Mouse (Mus musculus) R1 (cell line): ENCODE data around the gene Scrt2.

Experiments
- DNase-seq: peaks from one replicate; pipeline ENCODE4 v3.0.0-alpha.2; 2018; ENCODE audit warnings: low read depth, low spot score

The Scrt2 gene

DNA sequence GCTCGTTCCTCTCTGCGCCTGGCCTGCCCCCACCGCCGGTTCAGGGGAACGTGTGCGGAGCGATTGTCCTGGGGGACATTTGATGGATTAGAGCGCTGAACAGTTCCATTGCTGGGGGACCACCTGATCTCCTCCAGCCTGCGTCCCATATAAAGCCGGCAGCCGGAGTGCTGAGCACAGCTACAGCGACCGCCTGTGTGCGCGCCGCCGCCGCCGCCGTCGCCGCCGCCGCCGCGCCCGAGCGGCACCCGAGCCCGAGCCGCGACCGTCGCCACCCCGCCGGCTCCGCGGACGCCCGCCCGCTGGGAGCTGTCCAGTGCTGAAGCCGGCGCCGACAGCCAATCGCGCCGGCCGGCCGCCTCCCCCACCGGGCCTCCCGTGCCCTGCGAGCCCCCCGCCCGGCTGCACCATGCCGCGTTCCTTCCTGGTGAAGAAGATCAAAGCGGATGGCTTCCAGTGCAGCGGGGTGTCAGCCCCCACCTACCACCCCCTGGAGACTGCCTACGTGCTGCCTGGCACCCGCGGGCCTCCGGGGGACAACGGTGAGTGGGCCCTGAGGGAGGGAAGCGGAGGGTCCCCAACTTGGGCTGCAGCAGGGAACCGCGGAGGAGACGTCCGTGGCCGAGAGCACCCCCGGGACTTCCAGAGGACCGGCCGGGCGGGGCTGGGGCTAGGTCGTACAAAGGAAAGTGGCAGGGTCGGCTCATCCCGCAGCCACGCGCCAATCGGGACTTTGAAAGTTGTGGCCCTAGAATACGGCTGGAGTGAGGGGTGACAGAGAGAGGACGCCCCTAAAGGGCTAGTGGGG is 516 bp downstream of the Scrt2 start:
- DNase-seq: peak; percentile 46

DNA sequence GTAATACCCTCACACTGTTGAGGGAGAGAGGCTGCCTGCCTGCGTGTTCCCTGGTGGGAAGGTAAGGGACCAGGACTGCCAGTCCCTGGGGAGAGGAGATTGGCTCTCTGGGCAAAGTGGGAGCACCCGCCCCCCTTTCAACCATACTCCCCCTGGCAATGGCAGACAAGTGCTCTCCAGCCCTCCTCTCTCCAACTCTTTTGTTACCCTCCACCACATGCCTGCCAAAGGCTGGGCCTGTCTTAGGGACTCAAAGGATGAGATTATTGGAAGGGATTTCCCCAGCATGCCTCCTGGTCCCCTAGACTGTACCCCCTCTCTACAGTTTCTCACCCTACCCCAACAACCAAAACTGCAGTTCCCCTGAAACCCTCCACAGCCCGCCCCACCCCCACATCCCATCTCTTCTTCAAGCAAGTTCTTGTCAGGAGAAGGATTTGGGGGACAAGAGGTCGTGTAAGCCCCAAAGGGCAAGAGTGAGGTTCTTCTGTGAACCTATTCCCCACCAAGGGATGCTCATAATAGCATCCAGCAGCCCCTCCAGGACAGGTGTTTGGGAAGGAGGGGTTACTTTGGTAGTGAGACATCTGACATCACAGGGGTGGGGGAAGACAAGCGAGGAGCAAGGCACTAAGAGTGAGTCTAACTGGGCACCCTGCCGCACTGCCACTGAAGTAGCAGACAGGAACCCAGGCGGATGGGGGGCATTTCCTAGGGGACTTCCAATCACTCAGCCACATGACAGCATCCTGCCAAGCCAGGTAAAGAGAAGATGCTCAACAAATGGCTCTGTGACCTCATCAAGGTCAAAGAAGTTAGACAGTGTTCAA is 1.3 kb downstream of the Scrt2 start:
- DNase-seq: peak; percentile 20

DNA sequence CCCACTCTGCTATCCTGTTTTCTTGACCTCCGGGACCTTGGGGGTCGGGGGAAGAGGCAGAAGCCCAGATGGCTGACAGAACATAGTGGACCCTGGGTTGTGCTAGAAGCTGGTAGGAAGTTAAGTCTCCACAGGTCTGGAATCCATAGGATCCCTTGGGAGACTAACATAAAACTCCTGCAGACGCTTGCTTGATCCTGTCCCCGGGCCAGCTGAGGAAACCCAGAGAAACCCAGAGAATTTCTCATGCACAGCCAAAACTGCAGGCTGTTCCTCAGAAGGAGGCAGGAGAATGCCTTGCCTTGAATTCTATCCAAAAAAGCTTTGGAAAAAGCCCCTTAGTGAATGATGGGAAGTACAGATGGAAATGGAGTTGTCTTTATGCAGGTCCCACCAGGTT is 2.1 kb downstream of the Scrt2 start:
- no peak for DNase-seq

DNA sequence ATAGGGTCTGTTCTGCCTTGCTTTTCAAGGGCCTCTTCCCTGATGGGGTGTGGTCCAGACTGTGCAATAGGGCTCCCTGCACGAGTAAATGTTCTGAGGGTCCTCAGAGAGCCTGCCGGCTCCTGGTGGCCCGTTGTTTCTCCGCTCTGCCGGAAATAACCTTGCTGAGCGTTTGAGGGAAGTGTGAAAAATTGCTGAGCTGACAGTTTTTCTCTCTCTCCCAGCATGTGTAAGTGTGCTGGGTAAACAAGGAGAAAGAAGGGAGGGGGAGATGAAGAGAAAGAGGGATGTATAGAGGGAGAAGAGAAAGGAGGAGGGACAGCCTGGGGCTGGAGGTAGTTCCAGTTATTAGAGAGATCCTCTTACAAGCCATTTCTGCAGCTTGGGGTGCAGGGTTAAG is 3.0 kb downstream of the Scrt2 start:
- no peak for DNase-seq

DNA sequence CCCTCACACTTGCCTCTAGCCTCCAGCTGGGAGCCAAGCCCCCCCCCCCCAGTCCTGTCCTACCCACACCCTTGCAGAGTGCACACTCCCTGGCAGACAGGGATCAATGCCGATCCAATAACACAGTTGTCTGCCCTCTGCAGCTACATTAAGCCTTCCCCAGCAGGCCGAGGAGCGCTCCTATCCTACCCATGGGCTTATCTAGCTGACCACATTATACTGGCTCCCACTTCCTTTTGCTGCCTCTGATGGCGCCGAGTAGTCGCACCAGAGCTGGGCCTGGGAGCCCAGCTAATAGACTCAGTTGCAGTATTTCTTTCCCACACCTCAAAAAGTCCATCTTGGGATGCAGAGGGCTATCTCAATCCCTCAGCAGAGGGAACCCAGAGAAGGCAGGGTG is 4.1 kb downstream of the Scrt2 start:
- DNase-seq: no peak

DNA sequence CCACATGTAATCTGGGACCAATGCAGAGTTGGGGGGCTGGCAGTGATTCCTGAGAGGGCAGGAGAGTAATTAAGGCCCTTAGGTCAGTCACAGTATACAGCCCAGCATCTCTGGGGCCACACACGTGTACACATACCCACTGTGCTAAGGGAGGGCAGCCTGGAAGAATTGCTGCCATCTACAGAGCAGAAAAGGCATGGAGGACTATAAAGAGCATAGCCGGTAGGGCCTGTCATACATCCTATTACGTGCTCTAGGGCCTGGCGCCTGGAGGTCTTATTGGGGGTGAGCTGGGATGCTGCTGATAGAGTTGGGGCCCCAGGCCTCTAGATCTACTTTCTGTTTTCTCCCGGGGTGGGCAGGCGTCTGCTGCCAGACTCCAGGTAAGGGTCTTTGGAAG is 5.1 kb downstream of the Scrt2 start:
- DNase-seq: no peak

DNA sequence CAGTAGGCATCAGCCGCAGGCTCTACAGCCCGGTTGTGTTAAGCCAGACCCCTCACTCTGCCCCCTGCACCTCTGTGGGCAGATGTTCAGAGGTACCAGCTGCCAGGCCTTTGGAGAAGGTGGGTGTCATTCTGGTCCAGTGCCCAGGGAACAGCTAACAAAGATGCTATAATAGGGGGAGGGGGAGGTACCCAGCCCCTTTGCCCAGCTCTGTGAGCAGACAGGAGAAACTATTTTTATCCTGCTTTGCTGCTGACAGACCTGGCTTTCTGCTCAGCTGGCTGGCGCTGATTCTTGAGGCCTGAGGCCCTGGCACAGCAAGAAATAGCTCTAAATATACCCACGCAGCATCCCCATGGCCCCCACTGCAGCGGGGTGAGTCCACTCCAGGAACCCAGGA is 5.8 kb downstream of the Scrt2 start:
- no peak for DNase-seq

DNA sequence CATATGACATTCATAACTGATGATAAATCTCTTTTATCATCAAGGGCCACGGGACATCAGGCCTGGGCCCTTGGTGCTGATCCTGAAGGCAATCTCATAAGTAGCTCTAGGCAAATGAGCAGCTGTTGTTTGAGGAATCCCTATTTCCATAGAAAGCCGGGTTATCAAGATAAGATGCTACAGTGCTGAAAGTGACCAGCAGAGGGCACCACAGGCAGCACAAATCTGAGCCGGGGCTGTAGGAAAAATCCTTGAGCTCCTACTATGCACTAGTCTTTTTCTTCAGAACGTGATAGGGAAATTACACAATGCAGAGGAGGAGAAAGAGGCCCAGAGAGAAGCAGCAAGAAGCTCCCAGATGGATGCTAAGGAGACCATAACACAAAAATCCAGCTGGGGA is 7.7 kb downstream of the Scrt2 start:
- peak; percentile 75 for DNase-seq

DNA sequence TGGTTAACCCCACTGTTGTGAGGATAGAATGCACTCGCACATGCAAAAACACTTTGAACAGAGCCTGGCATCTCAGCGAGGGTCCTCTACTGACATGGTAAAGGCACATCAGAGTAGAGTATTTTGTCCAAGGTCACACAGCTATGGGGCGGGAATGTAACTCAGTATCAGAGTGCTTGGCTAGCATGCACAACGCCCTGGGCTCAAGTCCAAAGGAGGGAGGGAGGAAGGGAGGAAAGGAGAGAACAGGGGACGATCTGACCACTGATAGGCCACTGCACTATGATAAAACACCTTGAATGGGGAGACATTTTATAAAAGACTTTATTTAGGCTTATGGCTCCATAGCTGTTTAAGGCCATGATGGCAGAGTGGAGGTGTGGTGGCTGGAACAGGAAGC is 8.3 kb downstream of the Scrt2 start:
- no peak for DNase-seq

DNA sequence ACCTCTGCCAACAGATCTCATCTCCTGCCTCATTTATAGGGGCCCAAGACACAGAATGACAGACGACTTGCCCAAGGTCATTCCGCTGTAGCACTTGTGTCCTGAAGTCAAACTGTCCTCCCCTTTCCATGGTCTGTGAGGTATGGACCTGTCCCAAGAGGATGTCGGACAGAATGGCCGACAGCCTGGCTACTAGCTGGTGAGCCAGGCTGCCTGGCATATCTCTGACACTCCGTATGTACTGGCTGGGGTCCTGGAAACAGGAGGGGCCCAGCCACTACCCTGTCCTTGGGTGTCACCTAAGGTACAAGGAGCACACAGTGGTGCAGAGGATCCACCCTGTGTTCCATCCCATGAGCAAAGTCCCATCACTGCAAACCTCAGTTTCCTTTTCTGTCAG is 9.2 kb downstream of the Scrt2 start:
- no peak for DNase-seq

DNA sequence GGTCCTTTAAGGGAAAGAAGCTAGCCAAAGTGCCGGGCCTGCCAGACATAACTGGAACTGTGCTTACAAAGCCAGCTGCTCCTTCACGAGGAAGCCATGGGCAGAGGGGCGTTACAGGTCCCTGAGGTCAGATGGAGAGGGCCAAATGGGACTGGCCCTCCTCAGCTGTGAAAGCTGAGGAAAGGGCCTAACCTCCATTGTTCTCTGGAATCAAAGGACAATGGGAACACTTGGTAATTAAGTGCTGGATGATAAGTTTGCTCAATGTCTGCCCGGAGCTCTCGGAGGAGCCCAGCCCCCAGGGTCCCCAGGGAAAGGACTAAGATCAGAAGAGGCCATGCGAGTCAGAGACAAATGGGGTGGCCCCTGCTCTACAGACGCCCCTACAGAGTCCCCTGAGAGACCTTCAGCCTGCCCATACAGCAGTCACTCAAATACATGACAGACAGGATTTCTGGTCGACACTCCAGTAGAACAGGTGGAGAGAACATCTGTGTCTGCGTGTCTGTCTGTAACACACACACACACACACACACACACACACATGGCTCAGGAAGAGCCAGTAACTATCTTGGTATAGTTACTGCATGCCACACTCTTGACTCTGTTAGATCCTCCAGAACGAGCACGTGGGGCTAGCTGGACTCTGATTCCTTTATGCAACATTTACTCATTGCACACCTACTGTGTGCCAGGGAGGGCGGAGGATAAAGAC is 10.2 kb downstream of the Scrt2 start:
- no peak for DNase-seq

DNA sequence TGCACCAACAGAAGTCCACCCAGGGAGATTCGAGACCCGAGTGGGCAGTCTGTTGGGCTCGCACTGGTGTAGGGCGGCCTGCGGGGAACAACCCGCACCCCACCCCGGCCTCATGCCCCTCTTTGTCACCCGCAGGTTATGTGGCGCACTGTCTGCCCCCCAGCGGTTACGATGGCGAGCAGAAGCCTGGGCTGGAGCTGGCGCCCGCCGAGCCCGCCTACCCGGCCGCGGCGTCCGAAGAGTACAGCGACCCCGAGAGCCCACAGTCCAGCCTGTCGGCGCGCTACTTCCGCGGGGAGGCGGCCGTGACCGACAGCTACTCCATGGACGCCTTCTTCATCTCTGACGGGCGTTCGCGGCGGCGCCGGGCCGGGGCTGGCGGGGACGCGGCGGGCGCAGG is 11.6 kb downstream of the Scrt2 start:
- DNase-seq: no peak

DNA sequence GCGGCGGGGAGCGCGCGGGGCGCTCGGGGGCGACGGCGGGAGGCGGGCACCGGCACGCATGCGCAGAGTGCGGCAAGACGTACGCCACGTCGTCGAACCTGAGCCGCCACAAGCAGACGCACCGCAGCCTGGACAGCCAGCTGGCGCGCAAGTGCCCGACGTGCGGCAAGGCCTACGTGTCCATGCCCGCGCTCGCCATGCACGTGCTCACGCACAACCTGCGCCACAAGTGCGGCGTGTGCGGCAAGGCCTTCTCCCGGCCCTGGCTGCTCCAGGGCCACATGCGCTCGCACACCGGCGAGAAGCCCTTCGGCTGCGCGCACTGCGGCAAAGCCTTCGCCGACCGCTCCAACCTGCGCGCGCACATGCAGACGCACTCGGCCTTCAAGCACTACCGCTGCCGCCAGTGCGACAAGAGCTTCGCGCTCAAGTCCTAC is 12.0 kb downstream of the Scrt2 start:
- peak; percentile 91 for DNase-seq

DNA sequence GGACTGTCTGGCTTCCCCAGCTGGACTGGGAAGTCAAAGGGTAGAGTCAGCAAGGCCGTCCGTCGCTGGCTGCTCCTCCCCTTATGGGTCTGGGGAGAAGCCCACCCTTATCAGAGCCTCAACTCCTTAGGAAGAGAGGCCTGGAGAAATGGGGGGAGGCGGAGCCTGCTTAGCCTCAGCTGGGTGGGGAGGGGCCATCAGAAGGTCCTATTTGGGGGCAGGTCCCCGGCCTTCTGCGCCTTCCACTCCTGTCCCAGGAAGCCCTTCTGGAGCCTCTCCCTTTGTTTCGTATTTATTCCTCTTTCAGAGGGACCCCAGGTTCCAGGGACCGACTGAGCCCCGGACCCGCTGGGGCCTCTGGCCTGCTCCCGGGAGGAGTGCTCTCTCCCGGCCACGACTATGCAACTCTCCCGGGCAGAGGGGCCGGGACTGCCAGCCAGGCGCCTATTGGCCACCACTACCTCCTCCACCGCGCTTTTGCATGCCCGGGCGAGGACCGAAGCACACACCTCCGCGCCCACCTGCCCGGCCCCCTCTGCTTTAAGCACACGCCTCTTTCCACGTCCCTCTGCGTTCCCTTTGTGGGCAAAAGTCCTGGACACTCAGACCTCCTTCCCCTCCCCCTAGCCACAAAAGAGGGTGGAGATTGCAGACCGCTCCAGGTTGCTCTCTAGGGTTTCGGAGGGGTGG is 13.7 kb downstream of the Scrt2 start:
- DNase-seq: peak; percentile 97

DNA sequence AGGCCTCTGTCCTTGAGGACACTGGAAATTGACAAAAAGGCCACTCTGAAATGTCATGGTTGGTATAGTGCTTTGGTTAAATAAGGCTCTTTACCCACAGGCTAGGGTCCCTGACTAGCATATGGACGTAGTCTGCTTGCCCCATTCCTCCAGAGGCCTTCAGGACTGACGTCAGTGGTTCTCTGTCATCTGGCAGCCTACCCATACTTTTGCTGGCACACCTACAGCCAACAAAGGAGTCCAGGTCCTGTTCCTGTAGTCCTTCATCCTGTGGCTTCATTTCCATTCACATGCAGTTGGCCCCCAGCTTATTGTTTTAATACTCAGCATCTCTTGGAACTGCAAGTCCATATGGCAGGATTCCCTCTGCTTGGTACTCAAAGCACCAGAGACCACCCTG is 15.6 kb downstream of the Scrt2 start:
- no peak for DNase-seq

DNA sequence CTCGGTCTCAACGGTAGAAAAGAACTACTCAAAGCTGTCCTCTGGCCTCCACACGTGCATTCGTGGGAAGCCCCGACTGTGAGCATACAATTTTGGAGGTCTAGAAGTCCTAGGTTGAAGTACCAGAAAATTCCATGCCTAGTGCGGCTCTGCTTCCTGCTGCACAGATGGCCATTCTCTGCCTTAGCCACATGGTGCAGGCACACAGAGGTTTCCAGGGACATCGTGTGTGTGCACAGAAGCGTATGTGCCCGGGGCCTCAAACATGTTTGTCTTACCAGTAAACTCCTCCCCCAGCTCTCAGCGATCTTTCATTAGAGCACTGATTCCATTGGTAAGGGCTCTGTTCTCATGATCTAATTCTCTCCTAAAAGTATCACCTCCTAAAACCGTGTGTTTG is 16.6 kb downstream of the Scrt2 start:
- DNase-seq: no peak

DNA sequence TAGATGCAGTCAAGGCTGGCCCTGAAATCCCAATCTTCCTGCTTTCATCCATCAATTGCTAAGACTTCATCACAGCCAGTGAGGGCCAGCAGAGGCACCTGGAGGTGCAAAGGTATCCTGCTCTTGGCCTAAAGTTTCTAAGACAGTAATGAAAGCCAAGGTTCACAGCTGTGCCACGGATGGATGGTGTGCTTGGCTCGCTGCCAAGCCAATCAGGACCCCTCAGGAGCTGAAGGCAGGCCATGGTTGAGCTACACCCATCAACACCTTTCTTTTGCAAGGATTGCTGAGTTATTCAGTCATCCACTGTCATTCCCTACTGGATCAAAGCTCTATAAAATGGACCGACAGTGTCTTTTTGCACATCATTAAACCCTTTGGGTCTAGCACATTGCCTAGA is 18.2 kb downstream of the Scrt2 start:
- no peak for DNase-seq

DNA sequence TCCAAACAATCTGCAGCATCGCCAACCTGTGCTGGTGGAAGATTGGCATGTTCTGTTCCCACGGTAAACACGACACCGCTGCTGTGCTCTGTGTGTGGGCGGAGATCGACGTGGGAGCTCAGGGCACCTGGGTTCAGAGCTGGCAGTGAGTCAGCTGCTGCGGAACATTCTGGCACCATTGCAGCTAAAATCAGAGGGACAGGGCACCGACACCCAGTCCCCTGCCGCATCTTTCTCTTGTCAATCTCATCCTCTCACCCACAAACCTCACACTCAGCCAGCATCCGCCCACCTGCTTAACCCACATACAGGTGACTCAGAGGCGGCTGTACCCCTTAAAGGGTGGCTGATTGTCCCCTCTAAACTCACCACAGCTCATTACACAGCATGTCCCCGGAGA is 20.4 kb downstream of the Scrt2 start:
- no peak for DNase-seq

DNA sequence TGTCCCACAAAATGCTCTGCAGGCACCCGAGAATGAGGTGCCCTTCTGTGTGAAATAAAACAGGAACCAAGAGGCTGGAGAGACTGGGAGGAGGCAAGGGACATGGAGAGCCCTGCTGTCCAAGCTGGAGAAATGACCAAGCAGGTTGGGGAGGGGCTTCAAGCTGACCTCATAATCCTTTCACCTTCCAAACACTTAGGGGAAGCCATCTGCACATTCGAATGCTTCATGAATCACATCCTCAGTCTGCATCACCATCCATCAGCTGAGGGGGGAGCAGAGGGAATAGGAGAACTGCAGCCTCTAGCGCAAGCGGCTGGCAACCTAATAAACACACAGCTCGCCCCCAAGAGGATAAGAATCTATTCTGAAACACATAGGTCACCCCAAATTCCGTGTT is 21.0 kb downstream of the Scrt2 start:
- DNase-seq: no peak

DNA sequence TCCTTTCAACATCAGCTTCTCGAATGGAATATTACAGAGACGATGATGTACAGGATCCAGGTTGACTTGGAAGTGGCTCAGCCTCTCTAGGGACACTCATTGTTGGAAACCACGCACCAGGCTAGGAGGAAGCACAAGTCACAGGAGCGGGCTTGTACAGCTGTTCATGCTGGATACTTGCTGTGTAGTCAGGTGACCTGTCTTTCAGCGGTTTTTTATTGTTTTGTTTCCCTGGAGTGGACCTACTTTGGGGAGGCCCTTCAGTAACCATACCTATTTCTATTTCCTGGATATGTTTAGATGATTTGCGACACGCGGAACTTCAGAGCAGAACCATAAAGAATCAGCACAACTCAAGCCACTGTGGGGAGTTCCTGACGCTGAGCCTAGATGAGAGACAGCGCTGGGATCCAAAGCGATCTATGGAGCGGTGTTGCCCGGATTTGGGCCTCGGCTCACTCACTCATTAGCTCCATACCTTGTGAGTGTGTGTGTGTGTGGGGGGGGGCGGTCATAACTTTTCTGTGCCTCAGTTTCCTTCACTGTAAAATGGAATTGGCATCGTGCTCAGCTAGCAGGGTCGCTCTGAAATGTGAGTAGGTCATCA is 23.5 kb downstream of the Scrt2 start:
- DNase-seq: peak; percentile 37
